Mouse (Mus musculus): ENCODE measurements around the gene Fry. TPM values are rescaled to one million over a fixed set of nuclear protein-coding genes. Genes with fewer than 3 reads are reported as not detected.

Fry gene
- polyA plus RNA-seq, 1 experiment = 28.4 TPM

- H3K9ac ChIP-seq (ENCODE audit: low read depth, poor library complexity, severe bottlenecking) = no peak overlapping the region
- no peaks in the 10 kb centered on the region; the same call in 1 of the 2 replicates for H3K9me3 ChIP-seq (replicated peaks; ENCODE audit: control insufficient read depth, insufficient read depth, low read length, poor library complexity, severe bottlenecking)
- no peak overlapping the region for H3K4me3 ChIP-seq (ENCODE audit: low read depth, low read length)
- no peaks in the 10 kb centered on the region for H3K4me1 ChIP-seq (ENCODE audit: control insufficient read depth, insufficient read depth, low read length)
- no peak overlapping the region for H3K27ac ChIP-seq (ENCODE audit: insufficient read depth, low read length)
- TF ChIP-seq EP300 (IDR thresholded peaks at IDR 0.05; ENCODE audit: insufficient read depth, low read depth, low read length) (no peak), CTCF (IDR thresholded peaks at IDR 0.05; ENCODE audit: low read depth, low read length) (no peak), POLR2A (IDR thresholded peaks at IDR 0.05; ENCODE audit: insufficient read depth, low read length) (no peak)
- H3K36me3 ChIP-seq (ENCODE audit: control insufficient read depth, insufficient read depth, low read length, poor library complexity, severe bottlenecking) = no peaks in the 10 kb centered on the region
- H3K27me3 ChIP-seq (ENCODE audit: control insufficient read depth, insufficient read depth, low read length, poor library complexity, severe bottlenecking) = no peaks in the 10 kb centered on the region
These were observed 58.0 kb downstream of the Fry start for GRCm38 (mm10) chr5:150176251-150177015.

- TF ChIP-seq POLR2A (IDR thresholded peaks at IDR 0.05; ENCODE audit: insufficient read depth, low read length) = no peak
- no peak for TF ChIP-seq EP300 (IDR thresholded peaks at IDR 0.05; ENCODE audit: insufficient read depth, low read depth, low read length)
- TF ChIP-seq CTCF (IDR thresholded peaks at IDR 0.05; ENCODE audit: low read depth, low read length) = no peak
- no peaks in the 10 kb centered on the region for H3K36me3 ChIP-seq (ENCODE audit: control insufficient read depth, insufficient read depth, low read length, poor library complexity, severe bottlenecking)
- no peak overlapping the region for H3K4me3 ChIP-seq (ENCODE audit: low read depth, low read length)
- no peaks in the 10 kb centered on the region for H3K4me1 ChIP-seq (ENCODE audit: control insufficient read depth, insufficient read depth, low read length)
- no peaks in the 10 kb centered on the region; the same call in 1 of the 2 replicates for H3K9me3 ChIP-seq (replicated peaks; ENCODE audit: control insufficient read depth, insufficient read depth, low read length, poor library complexity, severe bottlenecking)
- no peaks in the 10 kb centered on the region for H3K27me3 ChIP-seq (ENCODE audit: control insufficient read depth, insufficient read depth, low read length, poor library complexity, severe bottlenecking)
- H3K9ac ChIP-seq (ENCODE audit: low read depth, poor library complexity, severe bottlenecking) = no peak overlapping the region
- no peak overlapping the region for H3K27ac ChIP-seq (ENCODE audit: insufficient read depth, low read length)
These were observed 59.3 kb downstream of the Fry start for GRCm38 (mm10) chr5:150177757-150178156.

GRCm38 (mm10) chr5:150178194-150178801, 59.9 kb downstream of the Fry start:
- H3K36me3 ChIP-seq (ENCODE audit: control insufficient read depth, insufficient read depth, low read length, poor library complexity, severe bottlenecking) = no peaks in the 10 kb centered on the region
- no peak overlapping the region for H3K27ac ChIP-seq (ENCODE audit: insufficient read depth, low read length)
- H3K9me3 ChIP-seq (replicated peaks; ENCODE audit: control insufficient read depth, insufficient read depth, low read length, poor library complexity, severe bottlenecking) = no peaks in the 10 kb centered on the region; the same call in 1 of the 2 replicates
- H3K4me1 ChIP-seq (ENCODE audit: control insufficient read depth, insufficient read depth, low read length) = no peaks in the 10 kb centered on the region
- TF ChIP-seq CTCF (IDR thresholded peaks at IDR 0.05; ENCODE audit: low read depth, low read length) = no peak
- no peak for TF ChIP-seq POLR2A (IDR thresholded peaks at IDR 0.05; ENCODE audit: insufficient read depth, low read length)
- TF ChIP-seq EP300 (IDR thresholded peaks at IDR 0.05; ENCODE audit: insufficient read depth, low read depth, low read length) = no peak
- no peak overlapping the region for H3K4me3 ChIP-seq (ENCODE audit: low read depth, low read length)
- H3K27me3 ChIP-seq (ENCODE audit: control insufficient read depth, insufficient read depth, low read length, poor library complexity, severe bottlenecking) = no peaks in the 10 kb centered on the region
- H3K9ac ChIP-seq (ENCODE audit: low read depth, poor library complexity, severe bottlenecking) = no peak overlapping the region

GRCm38 (mm10) chr5:150180985-150181607, 62.7 kb downstream of the Fry start:
- Histone ChIP-seq H3K9ac (ENCODE audit: low read depth, poor library complexity, severe bottlenecking) (no peak overlapping the region), H3K9me3 (replicated peaks; ENCODE audit: control insufficient read depth, insufficient read depth, low read length, poor library complexity, severe bottlenecking) (no peaks in the 10 kb centered on the region), H3K4me1 (ENCODE audit: control insufficient read depth, insufficient read depth, low read length) (no peaks in the 10 kb centered on the region), H3K4me3 (ENCODE audit: low read depth, low read length) (no peak overlapping the region), H3K27me3 (ENCODE audit: control insufficient read depth, insufficient read depth, low read length, poor library complexity, severe bottlenecking) (no peaks in the 10 kb centered on the region), H3K27ac (ENCODE audit: insufficient read depth, low read length) (no peak overlapping the region), H3K36me3 (ENCODE audit: control insufficient read depth, insufficient read depth, low read length, poor library complexity, severe bottlenecking) (no peaks in the 10 kb centered on the region)
- no peak for TF ChIP-seq POLR2A (IDR thresholded peaks at IDR 0.05; ENCODE audit: insufficient read depth, low read length)
- TF ChIP-seq EP300 (IDR thresholded peaks at IDR 0.05; ENCODE audit: insufficient read depth, low read depth, low read length) = no peak
- no peak for TF ChIP-seq CTCF (IDR thresholded peaks at IDR 0.05; ENCODE audit: low read depth, low read length)

- no peaks in the 10 kb centered on the region for H3K9me3 ChIP-seq (replicated peaks; ENCODE audit: control insufficient read depth, insufficient read depth, low read length, poor library complexity, severe bottlenecking)
- H3K36me3 ChIP-seq (ENCODE audit: control insufficient read depth, insufficient read depth, low read length, poor library complexity, severe bottlenecking) = no peaks in the 10 kb centered on the region
- no peak overlapping the region for H3K27ac ChIP-seq (ENCODE audit: insufficient read depth, low read length)
- no peak overlapping the region for H3K9ac ChIP-seq (ENCODE audit: low read depth, poor library complexity, severe bottlenecking)
- H3K27me3 ChIP-seq (ENCODE audit: control insufficient read depth, insufficient read depth, low read length, poor library complexity, severe bottlenecking) = no peaks in the 10 kb centered on the region
- TF ChIP-seq POLR2A (IDR thresholded peaks at IDR 0.05; ENCODE audit: insufficient read depth, low read length) (no peak), EP300 (IDR thresholded peaks at IDR 0.05; ENCODE audit: insufficient read depth, low read depth, low read length) (no peak), CTCF (IDR thresholded peaks at IDR 0.05; ENCODE audit: low read depth, low read length) (no peak)
- H3K4me3 ChIP-seq (ENCODE audit: low read depth, low read length) = no peak overlapping the region
- no peaks in the 10 kb centered on the region for H3K4me1 ChIP-seq (ENCODE audit: control insufficient read depth, insufficient read depth, low read length)
These were observed 66.5 kb downstream of the Fry start for GRCm38 (mm10) chr5:150184959-150185358.
